Mouse (Mus musculus) cortical plate, adult 2 months (tissue): ENCODE results near the gene Olfr62.

ENCODE experiments used
- CTCF ChIP-seq: fragments of 200-500 bp; IDR thresholded peaks from 2 replicates; pipeline ENCODE4 v1.5.1; 2011; ENCODE audit warnings: mild to moderate bottlenecking, control low read depth, low read length; ENCODE audit not compliant: insufficient read depth; ENCODE audit errors: extremely low read depth
- POLR2A ChIP-seq: fragments of 200-500 bp; IDR thresholded peaks from 2 replicates; pipeline ENCODE4 v1.6.1; 2011; ENCODE audit warnings: mild to moderate bottlenecking, low read length, control low read depth; ENCODE audit not compliant: insufficient read depth; ENCODE audit errors: extremely low read depth

DNA sequence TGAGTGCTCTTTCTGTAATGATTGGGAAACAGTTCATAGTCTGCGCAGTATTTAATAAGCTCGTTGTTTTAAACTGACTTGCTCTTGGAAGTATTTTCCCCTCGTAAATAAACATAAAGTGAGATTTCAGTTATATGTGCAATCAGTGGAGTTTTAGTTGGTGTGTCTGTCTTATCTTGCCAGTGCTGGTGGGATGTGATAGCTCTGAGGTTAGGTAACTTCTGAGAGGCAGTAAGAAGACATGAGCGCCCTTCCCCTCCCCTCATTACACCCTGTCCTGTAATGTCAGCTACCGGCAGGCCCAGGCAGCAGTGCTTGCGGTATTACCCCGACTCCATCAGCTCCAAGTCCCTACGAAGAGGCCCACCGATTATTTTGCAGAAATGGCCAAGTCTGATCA is 37.0 kb upstream of the Olfr62 start:
- TF ChIP-seq CTCF (no peak), POLR2A (no peak)
